Mouse (Mus musculus) embryonic facial prominence, embryonic 13.5 days (tissue): Measurements from ENCODE around the gene Kmt2c. TPM values are rescaled to one million over a fixed set of nuclear protein-coding genes. Genes with fewer than 3 reads are reported as not detected.

Experiments used
- ATAC-seq: fragments of 200-750 bp; cut with Nextera tagmentation; 2 replicates; pipeline ENCODE4 v1.8.0; 2017; ENCODE audit warnings: low read depth; ENCODE audit not compliant: insufficient number of reproducible peaks, insufficient read depth, low FRiP score, low TSS enrichment
- H3K27ac ChIP-seq: fragments of 300-500 bp; sonication (generic); 2 replicates; pipeline ENCODE4 v1.5.1; 2015; ENCODE audit warnings: moderate library complexity, mild to moderate bottlenecking, inconsistent platforms
- H3K27me3 ChIP-seq: fragments of 300-500 bp; sonication (generic); 2 replicates; pipeline ENCODE4 v1.6.1; 2015; ENCODE audit warnings: mild to moderate bottlenecking, inconsistent platforms
- H3K36me3 ChIP-seq: fragments of 300-500 bp; sonication (generic); 2 replicates; pipeline ENCODE4 v1.6.1; 2015; ENCODE audit warnings: mild to moderate bottlenecking, inconsistent platforms
- H3K4me1 ChIP-seq: fragments of 300-500 bp; sonication (generic); 2 replicates; pipeline ENCODE4 v1.6.1; 2015; ENCODE audit warnings: inconsistent platforms
- H3K4me2 ChIP-seq: fragments of 300-500 bp; sonication (generic); 2 replicates; pipeline ENCODE4 v1.6.1; 2015; ENCODE audit warnings: moderate library complexity, mild to moderate bottlenecking, inconsistent platforms
- H3K4me3 ChIP-seq: fragments of 300-500 bp; sonication (generic); 2 replicates; pipeline ENCODE4 v1.5.1; 2015; ENCODE audit warnings: mild to moderate bottlenecking, inconsistent platforms
- H3K9ac ChIP-seq: fragments of 300-500 bp; sonication (generic); 2 replicates; pipeline ENCODE4 v1.6.1; 2015; ENCODE audit warnings: mild to moderate bottlenecking, inconsistent platforms
- H3K9me3 ChIP-seq: fragments of 300-500 bp; sonication (generic); 2 replicates; pipeline ENCODE4 v1.6.1; 2016; ENCODE audit warnings: inconsistent platforms
- WGBS: fragments of 180-500 bp; shearing (Covaris S2); methylation state at CpG from one replicate; pipeline ENCODE4 v1.1.7; 2015; ENCODE audit warnings: mixed read lengths; 5-methylcytosine and 5-hydroxymethylcytosine counted together
- polyA plus RNA-seq: library from polyadenylated mRNA; unstranded; fragments of >200 nt; fragmentation: Nextera tagmentation; extraction: Ambion mirVana; gene quantifications from 2 replicates; pipeline ENCODE4 v1.2.1, GENCODE M21; 2015

The Kmt2c gene
- polyA plus RNA-seq, 1 experiment from 2014 or later = 16.7 TPM

DNA sequence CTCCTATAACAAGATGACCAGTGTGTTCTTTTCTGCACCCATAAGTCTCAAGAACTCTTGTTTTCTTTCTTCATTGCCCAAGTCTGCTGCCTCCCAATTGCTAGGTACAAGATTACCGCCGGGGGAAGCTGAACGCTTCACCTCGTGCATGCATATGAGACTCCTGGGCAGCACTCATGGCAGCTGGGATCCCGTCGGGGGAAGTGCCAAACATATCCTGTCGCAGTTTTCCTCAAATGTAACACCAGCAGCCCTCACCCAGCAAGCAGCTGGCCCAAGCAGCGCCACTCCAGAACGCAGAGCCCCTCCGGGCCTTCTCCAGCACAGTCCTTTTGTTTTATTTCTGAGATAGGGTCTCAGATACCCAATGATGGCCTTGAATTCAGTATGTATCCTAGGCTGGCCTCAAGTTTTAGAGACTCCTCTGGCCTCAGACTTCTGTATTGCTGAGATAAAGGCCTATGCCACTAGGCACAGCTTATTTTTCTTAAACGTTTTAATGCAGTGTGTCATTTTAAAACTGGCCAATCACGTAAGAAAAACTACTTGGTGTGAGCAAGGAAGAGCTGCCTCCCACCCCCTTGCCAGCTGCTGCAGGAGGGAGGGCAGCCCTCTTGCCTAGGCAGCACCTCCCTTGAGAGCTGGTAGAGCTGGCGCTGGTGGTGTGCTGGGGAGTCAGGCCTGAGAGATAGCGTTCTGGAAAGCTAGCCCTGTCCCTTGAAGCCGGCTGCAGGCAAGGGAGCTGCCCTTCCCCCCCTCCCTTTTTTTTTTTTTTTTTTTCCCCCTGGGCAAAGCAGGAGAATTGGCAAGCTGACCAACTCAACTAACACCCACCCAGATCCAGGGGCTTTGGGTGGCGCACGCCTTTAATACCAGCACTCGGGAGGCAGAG is 33.9 kb upstream of the Kmt2c start:
- Histone ChIP-seq H3K4me2 (no peak overlapping the region), H3K27ac (no peak overlapping the region), H3K4me3 (no peak overlapping the region), H3K4me1 (no peaks in the 10 kb centered on the region), H3K36me3 (no peaks in the 10 kb centered on the region), H3K9me3 (no peaks in the 10 kb centered on the region), H3K27me3 (no peaks in the 10 kb centered on the region), H3K9ac (no peak overlapping the region)
- 52% methylated on average over 18 of the region's 18 CpGs for WGBS
- ATAC-seq = no peak

DNA sequence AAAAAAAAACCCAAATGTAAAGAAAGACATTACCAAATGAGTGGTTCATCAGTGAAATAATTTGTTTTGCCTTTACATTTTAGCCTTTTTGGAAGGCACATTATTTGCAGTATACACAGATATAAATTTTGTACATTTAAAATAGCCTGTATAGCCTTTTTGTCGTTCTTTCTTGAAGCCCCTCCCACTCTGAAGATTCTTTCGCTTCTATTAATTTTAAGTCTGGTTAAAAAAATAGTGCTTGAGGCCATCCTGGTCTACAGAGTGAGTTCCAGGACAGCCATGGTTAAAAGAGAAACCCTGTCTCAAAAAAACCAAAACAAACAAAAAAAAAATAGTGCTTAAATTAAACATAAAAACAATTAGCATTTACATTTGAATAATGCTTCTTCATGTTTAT is 32.0 kb upstream of the Kmt2c start:
- H3K27ac ChIP-seq = no peak overlapping the region
- ATAC-seq = no peak

DNA sequence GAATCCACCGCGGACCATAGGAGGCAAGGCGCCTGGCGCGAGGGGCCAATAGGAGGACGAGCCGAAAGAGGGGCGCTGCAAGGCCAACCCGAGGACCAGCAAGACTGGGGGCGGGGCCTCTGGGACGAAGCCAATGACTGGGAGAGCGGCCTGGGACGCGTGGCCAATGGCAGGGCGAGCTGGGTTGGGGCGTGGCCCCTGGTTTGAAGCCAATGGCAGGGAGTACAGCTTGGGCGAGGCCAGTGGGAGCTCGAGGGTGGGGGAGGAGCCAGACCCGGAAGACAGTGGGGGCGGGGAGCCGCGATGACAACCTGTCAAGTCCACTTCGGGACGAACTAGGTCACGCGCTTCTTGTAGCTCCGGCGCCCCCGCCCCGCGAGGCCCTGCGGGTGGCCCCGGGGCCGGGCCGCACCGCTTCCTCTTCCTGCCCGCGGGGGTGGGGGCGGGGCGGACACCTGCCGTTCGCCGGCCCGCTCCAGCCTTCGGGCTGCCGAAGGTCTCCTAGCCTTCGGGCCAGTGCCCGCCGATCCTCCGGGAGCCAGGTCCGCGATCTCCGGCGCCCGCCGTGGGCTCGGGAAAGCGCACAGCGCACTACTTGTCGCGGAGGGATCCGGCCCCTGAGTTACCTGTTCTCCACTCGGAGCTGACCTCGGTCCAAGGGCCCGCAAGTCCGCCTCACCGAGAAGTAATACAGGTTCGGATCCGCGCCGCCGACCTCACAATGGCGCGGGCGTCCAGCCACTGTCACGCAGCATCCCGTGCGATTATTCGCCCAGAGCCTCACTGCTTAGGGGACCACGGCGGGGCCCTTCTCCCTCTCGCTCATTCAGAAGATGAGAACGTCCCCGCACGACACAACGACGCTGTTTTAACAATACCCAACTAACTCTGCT is 31.2 kb upstream of the Kmt2c start:
- peak overlapping the region; percentile 78 for H3K9ac ChIP-seq
- peak overlapping the region; percentile 69 for H3K4me2 ChIP-seq
- H3K27me3 ChIP-seq = no peaks in the 10 kb centered on the region
- H3K4me3 ChIP-seq = peak overlapping the region; percentile 79
- no peaks in the 10 kb centered on the region for H3K9me3 ChIP-seq
- ATAC-seq = peak; percentile 99
- under 1% methylated on average over 86 of the region's 87 CpGs for WGBS
- H3K36me3 ChIP-seq = no peaks in the 10 kb centered on the region
- H3K27ac ChIP-seq = peak overlapping the region; percentile 86
- peaks cover 7% of the 10 kb centered on the region for H3K4me1 ChIP-seq

More for the DNA sequence above, 32.0 kb upstream of the Kmt2c start:
- 18% methylated on average over 2 of the region's 2 CpGs for WGBS
- Histone ChIP-seq H3K4me1 (peaks cover 7% of the 10 kb centered on the region), H3K36me3 (no peaks in the 10 kb centered on the region), H3K9ac (no peak overlapping the region), H3K4me3 (peak overlapping the region; percentile 79), H3K9me3 (no peaks in the 10 kb centered on the region), H3K27me3 (no peaks in the 10 kb centered on the region), H3K4me2 (peak overlapping the region; percentile 69)

DNA sequence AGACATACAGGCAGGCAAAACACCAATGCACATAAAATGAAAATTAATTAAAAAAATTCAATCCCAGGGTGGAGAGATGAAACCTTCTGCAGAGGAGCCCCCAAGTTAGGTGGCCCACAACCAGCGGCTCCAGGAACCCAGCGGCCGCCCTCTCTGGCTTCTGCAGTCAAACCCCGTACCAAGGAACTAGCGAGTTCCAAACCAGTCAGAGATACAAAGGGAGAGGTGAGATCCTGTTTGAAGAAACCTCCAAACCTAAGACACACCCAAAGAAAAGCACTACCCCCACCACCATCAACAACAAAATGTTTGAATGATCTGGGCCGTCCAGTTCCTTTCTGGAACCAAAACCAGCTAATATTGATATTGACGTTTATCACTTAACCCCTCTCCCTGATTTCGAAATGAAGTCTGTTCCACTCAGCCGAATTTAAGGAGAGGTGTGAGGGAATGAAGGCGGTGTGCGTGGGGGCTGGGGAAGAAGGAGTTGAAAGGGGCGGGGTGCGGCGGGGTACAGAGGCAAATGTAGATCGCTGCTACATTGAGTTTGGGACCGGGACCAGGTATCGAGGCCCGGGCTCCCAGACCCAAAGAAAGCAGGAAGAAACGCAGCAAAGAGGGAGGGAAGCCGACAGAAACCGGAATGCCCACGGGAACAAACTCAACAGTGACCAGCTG is 30.4 kb upstream of the Kmt2c start:
- 11% methylated on average over 22 of the region's 22 CpGs for WGBS
- Histone ChIP-seq H3K27ac (peak overlapping the region; percentile 55), H3K4me1 (peaks cover 7% of the 10 kb centered on the region)

DNA sequence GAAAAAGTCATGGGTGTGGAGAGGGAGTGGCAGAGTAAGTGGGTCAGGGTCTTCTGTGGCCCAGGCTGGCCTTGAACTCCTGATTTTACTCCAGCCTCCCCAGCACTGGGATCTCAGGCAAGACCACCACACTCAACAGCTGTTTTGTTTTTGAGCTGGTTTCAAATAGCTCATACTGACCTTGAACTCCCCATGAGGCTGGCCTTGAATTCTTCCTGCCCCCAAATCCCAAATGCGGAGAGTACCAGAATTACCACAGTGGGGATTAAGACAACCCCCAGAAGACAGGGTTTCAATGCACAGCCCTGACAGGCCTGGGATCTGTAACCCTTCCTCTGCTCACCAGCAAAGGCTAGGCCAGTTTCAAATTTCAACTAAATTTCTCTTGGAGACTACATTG is 29.4 kb upstream of the Kmt2c start:
- Histone ChIP-seq H3K27me3 (no peaks in the 10 kb centered on the region), H3K4me2 (no peak overlapping the region), H3K4me3 (no peak overlapping the region), H3K9me3 (no peaks in the 10 kb centered on the region), H3K4me1 (peaks cover 7% of the 10 kb centered on the region), H3K9ac (no peak overlapping the region), H3K27ac (no peak overlapping the region), H3K36me3 (no peaks in the 10 kb centered on the region)
- WGBS = 40% methylated on average over 1 of the region's 1 CpGs
- ATAC-seq = no peak

More for the DNA sequence above, 30.4 kb upstream of the Kmt2c start:
- Histone ChIP-seq H3K4me2 (peak overlapping the region; percentile 69), H3K36me3 (no peaks in the 10 kb centered on the region), H3K9me3 (no peaks in the 10 kb centered on the region), H3K9ac (peak overlapping the region; percentile 68), H3K27me3 (no peaks in the 10 kb centered on the region), H3K4me3 (peak overlapping the region; percentile 79)
- ATAC-seq = peak; percentile 26

DNA sequence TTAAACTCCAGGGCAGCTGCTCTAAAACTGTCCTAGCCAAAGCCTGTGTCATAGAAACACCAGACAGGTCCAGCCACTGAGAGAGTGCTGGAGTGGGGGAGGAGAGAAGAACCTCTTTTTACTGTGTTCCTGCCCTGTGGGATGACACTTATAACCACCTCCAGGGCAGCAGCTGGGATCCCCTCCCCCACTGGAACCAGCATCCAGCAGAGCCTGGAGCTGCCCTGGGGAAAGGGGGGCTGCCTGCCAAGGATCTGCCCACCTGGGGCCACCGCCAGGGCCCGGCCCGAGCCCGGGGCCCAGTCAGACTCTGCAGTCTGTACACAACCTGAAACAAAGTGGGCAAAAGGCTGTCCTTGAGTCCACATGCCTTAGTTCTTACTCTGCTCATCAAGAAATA is 28.3 kb upstream of the Kmt2c start:
- ATAC-seq = no peak
- Histone ChIP-seq H3K27ac (no peak overlapping the region), H3K4me3 (no peak overlapping the region), H3K27me3 (no peaks in the 10 kb centered on the region), H3K4me1 (peaks cover 7% of the 10 kb centered on the region), H3K9ac (no peak overlapping the region; the same call in 1 of the 2 replicates), H3K4me2 (no peak overlapping the region), H3K36me3 (no peaks in the 10 kb centered on the region), H3K9me3 (no peaks in the 10 kb centered on the region)
- 23% methylated on average over 4 of the region's 4 CpGs for WGBS

DNA sequence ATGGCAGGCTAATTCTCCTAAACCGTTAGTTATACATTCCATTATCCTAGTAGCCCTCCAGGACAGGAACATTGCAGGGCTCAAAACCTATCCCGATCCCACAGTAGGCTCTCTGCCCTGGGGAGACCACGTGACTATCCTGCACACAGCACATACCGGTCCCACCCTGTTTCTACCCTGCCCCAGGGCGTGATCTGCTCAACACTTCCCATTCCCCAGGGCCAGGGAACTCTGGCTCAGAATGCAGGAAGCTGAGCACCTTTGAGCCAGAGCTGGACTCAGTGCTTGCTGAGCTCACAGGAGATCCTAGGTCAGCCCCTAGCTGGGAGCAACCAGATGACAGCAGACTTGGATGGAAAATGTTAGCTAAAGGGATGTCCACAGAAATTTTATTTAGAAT is 27.5 kb upstream of the Kmt2c start:
- Histone ChIP-seq H3K4me2 (no peak overlapping the region), H3K36me3 (no peaks in the 10 kb centered on the region), H3K27ac (no peak overlapping the region), H3K27me3 (no peaks in the 10 kb centered on the region), H3K9me3 (no peaks in the 10 kb centered on the region), H3K4me3 (no peak overlapping the region), H3K9ac (no peak overlapping the region), H3K4me1 (peaks cover 7% of the 10 kb centered on the region)
- no peak for ATAC-seq
- 35% methylated on average over 5 of the region's 5 CpGs for WGBS

DNA sequence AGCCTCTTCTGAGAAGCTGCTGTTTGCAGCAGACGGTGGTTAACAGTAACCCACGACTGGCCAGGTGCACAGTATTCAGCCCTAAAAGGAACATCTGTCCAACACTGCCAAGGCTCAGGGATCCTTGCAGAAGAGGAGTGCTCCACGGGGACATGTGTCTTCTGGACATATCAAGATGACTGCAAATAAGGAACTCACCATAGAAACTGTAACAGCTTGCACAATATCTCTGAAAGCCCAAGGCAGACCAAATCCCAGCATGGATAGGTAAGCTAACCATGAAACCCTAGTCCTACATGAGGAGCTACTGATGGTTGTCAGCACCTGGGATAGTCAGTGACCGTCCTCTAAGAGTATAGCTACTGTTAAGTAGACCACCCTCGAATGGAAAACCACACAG is 22.9 kb upstream of the Kmt2c start:
- no peak overlapping the region for H3K4me2 ChIP-seq
- H3K27me3 ChIP-seq = no peaks in the 10 kb centered on the region
- no peak overlapping the region for H3K4me3 ChIP-seq
- no peak overlapping the region for H3K27ac ChIP-seq
- no peaks in the 10 kb centered on the region for H3K36me3 ChIP-seq
- no peak overlapping the region for H3K9ac ChIP-seq
- WGBS = 87% methylated on average over 5 of the region's 5 CpGs
- H3K4me1 ChIP-seq = no peaks in the 10 kb centered on the region
- no peak for ATAC-seq
- H3K9me3 ChIP-seq = no peaks in the 10 kb centered on the region

DNA sequence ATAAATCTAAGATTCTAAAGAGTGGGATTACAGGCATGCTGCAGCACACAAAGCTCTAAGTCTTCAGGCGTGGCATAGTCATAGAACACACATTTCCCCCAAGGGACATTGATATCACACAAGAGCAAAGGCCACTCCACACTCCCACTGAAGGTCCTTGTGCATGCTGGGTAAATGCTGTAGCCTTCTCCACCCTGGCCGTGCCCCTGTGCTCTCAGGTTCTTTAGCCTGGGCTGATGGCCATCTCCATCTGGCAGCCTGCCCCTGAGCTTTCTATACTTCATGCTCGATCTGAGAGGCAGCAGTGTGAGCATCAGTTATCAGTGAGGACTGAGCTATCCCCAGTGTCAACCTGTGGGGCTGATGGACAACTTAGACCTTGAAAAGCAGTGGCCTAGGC is 21.2 kb upstream of the Kmt2c start:
- no peak overlapping the region for H3K4me2 ChIP-seq
- no peak overlapping the region for H3K27ac ChIP-seq
- H3K27me3 ChIP-seq = no peaks in the 10 kb centered on the region
- no peak overlapping the region for H3K4me3 ChIP-seq
- H3K9me3 ChIP-seq = no peaks in the 10 kb centered on the region
- H3K4me1 ChIP-seq = no peaks in the 10 kb centered on the region
- no peaks in the 10 kb centered on the region for H3K36me3 ChIP-seq
- H3K9ac ChIP-seq = no peak overlapping the region
- no peak for ATAC-seq
- WGBS = 72% methylated on average over 3 of the region's 3 CpGs

DNA sequence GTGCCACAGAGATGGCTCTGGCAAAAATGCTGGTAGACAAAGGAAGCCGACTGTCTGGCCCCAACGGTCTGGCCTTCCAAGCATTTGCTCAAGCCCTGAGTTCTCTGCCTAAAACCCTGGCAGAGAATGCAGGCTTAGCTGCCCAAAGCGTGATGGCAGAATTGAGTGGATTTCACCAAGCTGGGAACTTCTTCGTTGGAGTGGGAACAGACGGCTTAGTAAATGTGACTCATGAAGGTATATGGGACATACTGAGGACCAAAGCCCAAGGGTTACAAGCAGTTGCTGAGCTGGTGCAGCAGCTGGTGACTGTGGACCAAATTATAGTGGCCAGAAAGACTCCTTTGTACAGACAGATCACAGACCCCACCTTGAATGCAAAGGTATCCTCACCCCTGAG is 19.0 kb upstream of the Kmt2c start:
- ATAC-seq = no peak
- H3K36me3 ChIP-seq = no peaks in the 10 kb centered on the region
- 83% methylated on average over 5 of the region's 5 CpGs for WGBS

DNA sequence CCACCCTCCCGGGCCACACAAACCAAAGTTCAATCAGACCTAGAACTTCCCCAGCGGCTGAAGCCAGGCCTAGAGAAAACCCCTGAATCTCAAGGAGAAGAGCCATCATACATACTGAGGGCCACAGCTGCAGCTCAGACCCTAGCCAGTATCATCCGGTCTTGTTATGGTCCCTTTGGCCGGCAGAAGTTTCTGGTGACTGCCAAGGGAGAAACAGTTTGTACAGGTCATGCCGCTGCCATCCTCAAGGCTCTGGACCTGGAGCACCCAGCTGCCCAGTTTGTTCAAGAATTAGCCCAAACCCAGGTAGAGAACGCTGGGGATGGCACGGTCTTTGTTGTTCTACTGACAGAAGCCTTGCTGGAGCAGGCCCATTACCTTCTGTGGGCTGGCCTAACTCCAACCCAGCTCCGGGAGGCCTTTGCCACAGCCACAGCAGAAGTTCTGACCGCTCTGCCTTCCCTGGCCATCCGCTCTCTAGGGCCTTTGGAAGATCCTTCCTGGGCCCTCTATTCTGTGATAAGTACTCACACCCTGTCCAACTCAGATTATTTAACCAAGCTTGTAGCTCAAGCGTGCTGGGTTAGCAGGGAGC is 17.8 kb upstream of the Kmt2c start:
- no peak for ATAC-seq
- H3K36me3 ChIP-seq = no peaks in the 10 kb centered on the region
- no peak overlapping the region for H3K27ac ChIP-seq
- 93% methylated on average over 11 of the region's 11 CpGs for WGBS
- H3K4me1 ChIP-seq = no peaks in the 10 kb centered on the region
- no peak overlapping the region for H3K4me2 ChIP-seq
- no peaks in the 10 kb centered on the region for H3K9me3 ChIP-seq
- H3K27me3 ChIP-seq = no peaks in the 10 kb centered on the region
- H3K9ac ChIP-seq = no peak overlapping the region
- H3K4me3 ChIP-seq = no peak overlapping the region

More for the DNA sequence above, 19.0 kb upstream of the Kmt2c start:
- Histone ChIP-seq H3K4me2 (no peak overlapping the region), H3K27me3 (no peaks in the 10 kb centered on the region), H3K9me3 (no peaks in the 10 kb centered on the region), H3K4me3 (no peak overlapping the region), H3K9ac (no peak overlapping the region), H3K27ac (no peak overlapping the region), H3K4me1 (no peaks in the 10 kb centered on the region)
